Mouse (Mus musculus) hindbrain, postnatal 0 days (tissue): Measurements from ENCODE around the gene Ugt2b36. TPM values are rescaled to one million over a fixed set of nuclear protein-coding genes. Genes with fewer than 3 reads are reported as not detected.
"Not testable (repeated sequence)": the region's sequence is repeated elsewhere in the genome, so short reads cannot be mapped to it uniquely, and the experiment has no call there.

Experiments used
- ATAC-seq: fragments of 200-750 bp; cut with Nextera tagmentation; 2 replicates; pipeline ENCODE4 v1.8.0; 2017; ENCODE audit warnings: mild to moderate bottlenecking, moderate TSS enrichment, moderate library complexity
- DNase-seq: peaks from one replicate; pipeline ENCODE4 v3.0.0-alpha.2; 2015; ENCODE audit warnings: low spot score
- H3K27ac ChIP-seq: fragments of 300-500 bp; sonication (generic); 2 replicates; pipeline ENCODE4 v1.5.1; 2014; ENCODE audit warnings: mild to moderate bottlenecking
- H3K27me3 ChIP-seq: fragments of 300-500 bp; sonication (generic); 2 replicates; pipeline ENCODE4 v1.6.1; 2014; ENCODE audit warnings: low read length, mixed read lengths; ENCODE audit not compliant: insufficient read depth
- H3K36me3 ChIP-seq: fragments of 300-500 bp; sonication (generic); 2 replicates; pipeline ENCODE4 v1.6.1; 2014; ENCODE audit warnings: low read length, mixed read lengths; ENCODE audit not compliant: insufficient read depth
- H3K4me1 ChIP-seq: fragments of 300-500 bp; sonication (generic); 2 replicates; pipeline ENCODE4 v1.6.1; 2014; ENCODE audit warnings: antibody characterized with exemption, low read length, mixed read lengths; ENCODE audit not compliant: insufficient read depth
- H3K4me2 ChIP-seq: fragments of 300-500 bp; sonication (generic); 2 replicates; pipeline ENCODE4 v1.6.1; 2014; ENCODE audit warnings: low read depth, mild to moderate bottlenecking, low read length, moderate library complexity, mixed read lengths
- H3K4me3 ChIP-seq: fragments of 300-500 bp; sonication (generic); 2 replicates; pipeline ENCODE4 v1.5.1; 2014; ENCODE audit warnings: low read length
- H3K9ac ChIP-seq: fragments of 300-500 bp; sonication (generic); replicated peaks from 2 replicates; pipeline ENCODE4 v1.6.1; 2014; ENCODE audit warnings: mild to moderate bottlenecking, low read length, moderate library complexity, mixed read lengths
- H3K9me3 ChIP-seq: fragments of 300-500 bp; sonication (generic); 2 replicates; pipeline ENCODE4 v1.6.1; 2016; ENCODE audit warnings: low read length, mixed read lengths
- CTCF ChIP-seq: IDR thresholded peaks from 2 replicates; pipeline ENCODE4 v1.5.1; 2016; ENCODE audit warnings: antibody characterized with exemption, control low read depth, low read depth
- WGBS: fragments of 180-500 bp; shearing (Covaris S2); extraction: QIAGEN DNeasy Blood & Tissue Kit; methylation state at CpG from one replicate; pipeline ENCODE4 v1.1.7; 2014; 5-methylcytosine and 5-hydroxymethylcytosine counted together
- polyA plus RNA-seq: library from polyadenylated mRNA; unstranded; fragments of >200 nt; fragmentation: Nextera tagmentation; extraction: Ambion mirVana; gene quantifications from 2 replicates; pipeline ENCODE4 v1.2.1, GENCODE M21; 2015
- total RNA-seq: library from RNA; depleted of rRNA; stranded (reverse); fragments of >200 nt; gene quantifications from 2 replicates; pipeline ENCODE4 v1.2.3, GENCODE M21; 2014; rRNA removed

The Ugt2b36 gene
- not detected in 2 replicates for total RNA-seq
- 0.13 TPM in 1 of 2 replicates, not detected in the other for polyA plus RNA-seq

DNA sequence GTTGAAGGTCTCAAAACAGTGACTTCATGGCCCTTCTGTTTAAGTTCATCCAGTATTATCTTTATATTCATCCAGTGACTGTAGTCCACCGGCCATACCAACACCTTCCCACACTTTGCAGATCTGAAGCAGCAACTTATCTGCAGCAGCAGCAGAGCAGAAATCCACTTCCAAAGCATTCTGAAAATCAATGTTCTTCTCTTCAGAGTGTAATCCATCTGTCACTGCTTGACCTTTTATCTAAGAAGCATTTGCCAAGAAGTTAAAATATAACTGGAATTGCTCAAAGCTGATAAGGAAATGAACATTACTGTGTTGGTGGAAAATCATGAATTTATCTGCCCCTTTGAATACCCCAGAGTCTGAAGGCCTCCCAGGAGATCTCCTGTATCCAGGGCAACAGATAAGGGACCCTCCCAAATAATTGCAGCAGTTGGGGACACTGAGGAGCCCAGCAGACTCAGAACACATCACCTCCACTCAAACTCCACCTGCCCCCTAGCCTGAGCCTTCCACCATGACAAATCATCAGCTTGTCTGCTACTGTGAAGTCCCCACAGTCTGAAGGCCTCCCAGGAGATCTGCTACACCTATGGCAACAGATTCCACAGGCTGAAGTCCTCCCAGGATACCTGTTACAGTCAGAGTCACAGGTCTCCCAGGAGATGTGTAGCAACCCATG, at the start of gene Ugt2b36:
TSS of gene Ugt2b36 (minus strand) at position 210 of the 682 bp plus-strand sequence.
- Histone ChIP-seq H3K4me1 (no peaks in the 10 kb centered on the region), H3K4me3 (no peak within 1 kb of the TSS), H3K27ac (no peak within 1 kb of the TSS), H3K9ac (no peak within 1 kb of the TSS), H3K27me3 (no peaks in the 10 kb centered on the region), H3K4me2 (no peak within 1 kb of the TSS), H3K36me3 (no peaks in the 10 kb centered on the region), H3K9me3 (no peaks in the 10 kb centered on the region)
- 81% methylated on average over 1 of the region's 1 CpGs for WGBS
- ATAC-seq (no peak), DNase-seq (no peak)
- TF ChIP-seq CTCF = no peak

DNA sequence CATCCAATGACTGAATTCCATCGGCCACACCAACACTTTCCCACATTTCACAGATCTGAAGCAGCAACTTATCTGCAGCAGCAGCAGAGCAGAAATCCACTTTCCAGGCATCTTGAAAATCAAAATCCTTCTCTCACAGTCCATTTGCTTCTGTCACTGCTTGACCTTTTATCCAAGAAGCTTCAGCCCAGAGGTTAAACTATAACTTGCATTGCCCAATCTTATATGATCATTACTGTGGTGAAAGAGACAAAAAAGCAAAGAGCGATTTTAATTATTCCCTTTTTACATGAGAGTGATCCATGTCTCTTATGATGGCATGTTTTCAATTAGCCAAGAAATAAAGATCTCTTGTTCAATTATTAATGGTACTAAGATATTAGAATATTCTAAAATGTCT, 47.8 kb upstream of the Ugt2b36 start, which contains the start of gene Ugt2b5:
TSS of gene Ugt2b5 (minus strand) at position 123 of the 400 bp plus-strand sequence.
- not testable (repeated sequence) for H3K9ac ChIP-seq, H3K4me1 ChIP-seq, H3K9me3 ChIP-seq, H3K4me2 ChIP-seq, H3K4me3 ChIP-seq, H3K27ac ChIP-seq, ATAC-seq, H3K27me3 ChIP-seq, H3K36me3 ChIP-seq, DNase-seq
- WGBS = 91% methylated on average over 1 of the region's 2 CpGs

DNA sequence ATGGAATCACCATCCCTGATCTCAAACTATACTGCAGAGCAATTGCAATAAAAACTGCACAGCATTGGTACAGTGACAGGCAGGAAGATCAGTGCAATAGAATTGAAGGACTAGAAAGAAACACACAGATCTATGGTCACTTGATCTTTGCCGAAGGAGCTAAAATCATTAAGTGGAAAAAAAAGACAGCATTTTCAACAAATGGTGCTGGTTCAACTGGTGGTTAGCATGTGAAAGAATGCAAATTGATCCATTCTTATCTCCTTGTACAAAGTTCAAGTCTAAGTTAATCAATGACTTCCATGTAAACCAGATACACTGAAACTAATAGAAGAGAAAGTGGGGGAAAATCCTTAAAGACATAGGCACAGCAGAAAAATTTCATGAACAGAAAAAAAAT, 11.3 kb upstream of the Ugt2b36 start:
- ATAC-seq, H3K9ac ChIP-seq, H3K27me3 ChIP-seq, H3K4me2 ChIP-seq, DNase-seq, H3K27ac ChIP-seq, H3K36me3 ChIP-seq, H3K4me1 ChIP-seq, H3K9me3 ChIP-seq, H3K4me3 ChIP-seq: not testable (repeated sequence)
- WGBS = 92% methylated on average over 1 of the region's 1 CpGs

DNA sequence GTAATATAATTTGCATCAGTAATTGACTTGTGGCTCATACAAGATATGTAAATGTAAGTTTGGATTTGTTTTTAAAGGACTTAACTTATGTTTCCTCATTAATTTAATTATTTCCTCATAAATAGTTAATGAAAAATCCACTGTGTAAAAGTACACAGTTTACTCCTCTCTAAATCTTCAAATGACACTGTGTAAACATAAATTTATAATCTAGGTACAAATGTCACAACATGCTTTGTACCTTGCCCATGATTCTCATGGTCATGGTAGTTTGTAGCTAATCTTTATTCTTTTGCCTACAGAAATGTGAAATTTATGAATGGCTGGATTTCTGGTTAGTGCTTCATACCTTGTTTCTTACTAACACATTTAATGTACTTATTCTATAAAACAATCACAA, 1.2 kb downstream of the Ugt2b36 start:
- DNase-seq (no peak), ATAC-seq (no peak)
- H3K27ac ChIP-seq = no peak overlapping the region

DNA sequence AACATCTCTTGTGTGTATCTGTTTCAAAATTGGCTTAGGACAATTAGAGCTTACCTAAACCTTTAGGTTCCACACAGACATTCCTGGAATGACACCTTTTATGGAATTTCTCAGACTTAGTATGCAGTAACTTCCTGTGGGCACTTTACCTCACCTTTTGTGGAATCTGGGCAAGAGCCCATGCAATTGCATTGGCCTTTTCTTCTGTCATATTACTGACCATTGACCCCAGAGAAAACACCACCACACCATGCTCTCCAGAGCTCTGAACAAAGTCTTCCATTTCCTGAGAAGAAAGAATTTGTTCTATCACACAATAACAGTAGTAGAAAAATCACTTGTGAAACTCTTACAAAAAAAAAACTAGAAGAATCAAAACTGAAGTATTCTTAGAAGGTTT, 3.1 kb downstream of the Ugt2b36 start:
- ATAC-seq (no peak), DNase-seq (no peak)
- no peaks in the 10 kb centered on the region for H3K36me3 ChIP-seq

More for the DNA sequence above, 1.2 kb downstream of the Ugt2b36 start:
- TF ChIP-seq CTCF = no peak
- Histone ChIP-seq H3K4me1 (no peaks in the 10 kb centered on the region), H3K9me3 (no peaks in the 10 kb centered on the region), H3K27me3 (no peaks in the 10 kb centered on the region), H3K9ac (no peak overlapping the region), H3K4me3 (no peak overlapping the region), H3K36me3 (no peaks in the 10 kb centered on the region), H3K4me2 (no peak overlapping the region)

DNA sequence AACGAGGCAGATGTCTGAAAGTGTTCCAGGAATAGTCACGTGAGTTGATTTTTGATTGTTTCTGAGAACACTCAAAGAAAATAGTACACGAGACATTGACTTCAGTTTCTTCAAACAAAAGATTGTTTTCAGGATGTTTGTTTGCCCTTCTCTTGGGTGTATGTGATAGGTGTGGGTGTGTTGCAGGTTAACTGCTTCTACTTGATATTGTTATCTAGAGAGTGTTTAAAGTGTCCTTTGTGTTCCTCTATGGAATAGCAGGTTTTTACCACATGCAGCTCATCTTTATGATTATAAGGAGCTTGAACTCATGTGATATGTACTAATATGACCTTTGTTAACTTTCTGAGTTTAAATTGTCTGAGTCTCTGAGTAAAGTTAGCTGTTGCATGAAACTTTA, 6.1 kb downstream of the Ugt2b36 start:
- ATAC-seq (no peak), DNase-seq (no peak)
- no peak overlapping the region for H3K9ac ChIP-seq
- H3K27me3 ChIP-seq = no peaks in the 10 kb centered on the region
- no peaks in the 10 kb centered on the region for H3K4me1 ChIP-seq
- TF ChIP-seq CTCF = no peak
- no peaks in the 10 kb centered on the region for H3K36me3 ChIP-seq
- no peak overlapping the region for H3K27ac ChIP-seq
- no peak overlapping the region for H3K4me3 ChIP-seq
- H3K9me3 ChIP-seq = no peaks in the 10 kb centered on the region
- no peak overlapping the region for H3K4me2 ChIP-seq
- 79% methylated on average over 3 of the region's 3 CpGs for WGBS

More for the DNA sequence above, 3.1 kb downstream of the Ugt2b36 start:
- Histone ChIP-seq H3K9me3 (no peaks in the 10 kb centered on the region), H3K4me2 (no peak overlapping the region), H3K4me1 (no peaks in the 10 kb centered on the region), H3K27me3 (no peaks in the 10 kb centered on the region), H3K27ac (no peak overlapping the region), H3K9ac (no peak overlapping the region), H3K4me3 (no peak overlapping the region)
- no peak for TF ChIP-seq CTCF

DNA sequence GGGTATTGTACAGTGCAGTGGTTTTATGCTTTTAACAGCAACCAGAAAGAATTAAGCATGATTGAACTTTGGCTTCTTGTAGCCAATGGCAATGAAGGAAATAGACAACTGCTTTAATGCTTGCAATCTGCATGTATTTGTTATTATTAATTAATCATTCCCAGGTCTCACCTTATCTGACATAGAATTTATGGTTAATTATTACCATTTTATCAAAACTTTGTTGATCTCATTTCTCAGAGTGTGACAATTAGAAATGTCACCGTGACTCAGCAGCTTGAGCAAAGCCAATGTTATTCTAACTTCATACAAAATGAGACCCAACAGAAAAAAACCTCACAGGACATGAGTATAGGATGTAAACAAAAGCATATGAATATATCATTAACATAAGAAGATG, 61.7 kb downstream of the Ugt2b36 start:
- H3K4me3 ChIP-seq = no peak overlapping the region
- TF ChIP-seq CTCF = no peak
- H3K27ac ChIP-seq = no peak overlapping the region
- H3K4me2 ChIP-seq = no peak overlapping the region
- no peaks in the 10 kb centered on the region for H3K9me3 ChIP-seq
- ATAC-seq = no peak
- no peaks in the 10 kb centered on the region for H3K36me3 ChIP-seq
- H3K4me1 ChIP-seq = no peaks in the 10 kb centered on the region
- DNase-seq = no peak
- H3K27me3 ChIP-seq = no peaks in the 10 kb centered on the region
- H3K9ac ChIP-seq = no peak overlapping the region
- WGBS = 90% methylated on average over 1 of the region's 1 CpGs
